Mouse (Mus musculus): ENCODE measurements around the gene Cemip2. TPM values are rescaled to one million over a fixed set of nuclear protein-coding genes. Genes with fewer than 3 reads are reported as not detected.

Cemip2 gene
- polyA plus RNA-seq, 1 experiment from 2014 or later = 63.1 TPM

GRCm38 (mm10) chr19:21798700-21799099 is 20.6 kb downstream of the Cemip2 start:
- no peaks in the 10 kb centered on the region for H3K27me3 ChIP-seq (ENCODE audit: insufficient read depth, poor library complexity, severe bottlenecking)
- H3K27ac ChIP-seq = no peak overlapping the region
- H3K4me1 ChIP-seq = peaks cover 8% of the 10 kb centered on the region; the same call in 1 of the 2 replicates
- no peak for DNase-seq (ENCODE audit: low spot score)
- no peaks in the 10 kb centered on the region for H3K9me3 ChIP-seq
- peaks cover 87% of the 10 kb centered on the region for H3K36me3 ChIP-seq
- 69% methylated on average over 3 of the region's 3 CpGs for WGBS
- no peak overlapping the region for H3K4me3 ChIP-seq

GRCm38 (mm10) chr19:21799410-21800373 is 21.6 kb downstream of the Cemip2 start:
- Histone ChIP-seq H3K4me1 (peaks cover 8% of the 10 kb centered on the region; the same call in 1 of the 2 replicates), H3K27ac (peak overlapping the region; percentile 52; the same call in 1 of the 2 replicates), H3K27me3 (ENCODE audit: insufficient read depth, poor library complexity, severe bottlenecking) (no peaks in the 10 kb centered on the region), H3K4me3 (no peak overlapping the region), H3K9me3 (no peaks in the 10 kb centered on the region), H3K36me3 (peaks cover 87% of the 10 kb centered on the region)
- no peak for DNase-seq (ENCODE audit: low spot score)
- WGBS = 62% methylated on average over 13 of the region's 13 CpGs

- no peak overlapping the region for H3K27ac ChIP-seq
- no peaks in the 10 kb centered on the region for H3K9me3 ChIP-seq
- H3K4me3 ChIP-seq = no peak overlapping the region
- H3K27me3 ChIP-seq (ENCODE audit: insufficient read depth, poor library complexity, severe bottlenecking) = no peaks in the 10 kb centered on the region
- H3K36me3 ChIP-seq = peaks cover 92% of the 10 kb centered on the region
- DNase-seq (ENCODE audit: low spot score) = no peak
- peaks cover 5% of the 10 kb centered on the region; the same call in 1 of the 2 replicates for H3K4me1 ChIP-seq
- 75% methylated on average over 8 of the region's 8 CpGs for WGBS
These were observed 26.3 kb downstream of the Cemip2 start for GRCm38 (mm10) chr19:21804488-21804887.

GRCm38 (mm10) chr19:21805305-21805704 is 27.2 kb downstream of the Cemip2 start:
- no peak for DNase-seq (ENCODE audit: low spot score)
- H3K27me3 ChIP-seq (ENCODE audit: insufficient read depth, poor library complexity, severe bottlenecking) = no peaks in the 10 kb centered on the region
- H3K4me3 ChIP-seq = no peak overlapping the region
- H3K36me3 ChIP-seq = peaks cover 94% of the 10 kb centered on the region
- no peaks in the 10 kb centered on the region for H3K9me3 ChIP-seq
- 89% methylated on average over 3 of the region's 3 CpGs for WGBS
- H3K4me1 ChIP-seq = no peaks in the 10 kb centered on the region
- no peak overlapping the region for H3K27ac ChIP-seq

- H3K27me3 ChIP-seq (ENCODE audit: insufficient read depth, poor library complexity, severe bottlenecking) = no peaks in the 10 kb centered on the region
- no peak overlapping the region for H3K4me3 ChIP-seq
- H3K36me3 ChIP-seq = peaks cover 97% of the 10 kb centered on the region
- H3K4me1 ChIP-seq = no peaks in the 10 kb centered on the region
- no peak overlapping the region for H3K27ac ChIP-seq
- WGBS = 94% methylated on average over 5 of the region's 5 CpGs
- H3K9me3 ChIP-seq = no peaks in the 10 kb centered on the region
- no peak for DNase-seq (ENCODE audit: low spot score)
These were observed 32.0 kb downstream of the Cemip2 start for GRCm38 (mm10) chr19:21810135-21810534.

- peaks cover 95% of the 10 kb centered on the region for H3K36me3 ChIP-seq
- H3K27ac ChIP-seq = no peak overlapping the region
- no peak overlapping the region for H3K4me3 ChIP-seq
- DNase-seq (ENCODE audit: low spot score) = no peak
- H3K4me1 ChIP-seq = no peaks in the 10 kb centered on the region
- 89% methylated on average over 13 of the region's 13 CpGs for WGBS
- no peaks in the 10 kb centered on the region for H3K27me3 ChIP-seq (ENCODE audit: insufficient read depth, poor library complexity, severe bottlenecking)
- H3K9me3 ChIP-seq = no peaks in the 10 kb centered on the region
These were observed 35.4 kb downstream of the Cemip2 start for GRCm38 (mm10) chr19:21813560-21813959.

- Histone ChIP-seq H3K27ac (no peak overlapping the region), H3K4me3 (no peak overlapping the region), H3K9me3 (no peaks in the 10 kb centered on the region), H3K4me1 (peaks cover under 1% of the 10 kb centered on the region; the same call in 1 of the 2 replicates), H3K27me3 (ENCODE audit: insufficient read depth, poor library complexity, severe bottlenecking) (no peaks in the 10 kb centered on the region), H3K36me3 (peaks cover 93% of the 10 kb centered on the region)
- no peak for DNase-seq (ENCODE audit: low spot score)
- 88% methylated on average over 8 of the region's 8 CpGs for WGBS
These were observed 36.4 kb downstream of the Cemip2 start for GRCm38 (mm10) chr19:21814433-21815020.

- H3K27me3 ChIP-seq (ENCODE audit: insufficient read depth, poor library complexity, severe bottlenecking) = no peaks in the 10 kb centered on the region
- H3K27ac ChIP-seq = no peak overlapping the region
- no peak for DNase-seq (ENCODE audit: low spot score)
- H3K4me3 ChIP-seq = no peak overlapping the region
- H3K9me3 ChIP-seq = no peaks in the 10 kb centered on the region
- H3K36me3 ChIP-seq = peaks cover 89% of the 10 kb centered on the region
- H3K4me1 ChIP-seq = peaks cover 8% of the 10 kb centered on the region
- WGBS = 96% methylated on average over 4 of the region's 4 CpGs
These were observed 38.1 kb downstream of the Cemip2 start for GRCm38 (mm10) chr19:21816260-21816659.

- H3K27ac ChIP-seq = no peak overlapping the region
- no peaks in the 10 kb centered on the region for H3K27me3 ChIP-seq (ENCODE audit: insufficient read depth, poor library complexity, severe bottlenecking)
- 86% methylated on average over 14 of the region's 14 CpGs for WGBS
- peaks cover 13% of the 10 kb centered on the region for H3K4me1 ChIP-seq
- H3K36me3 ChIP-seq = peaks cover 84% of the 10 kb centered on the region
- H3K4me3 ChIP-seq = no peak overlapping the region
- no peak for DNase-seq (ENCODE audit: low spot score)
- no peaks in the 10 kb centered on the region for H3K9me3 ChIP-seq
These were observed 40.0 kb downstream of the Cemip2 start for GRCm38 (mm10) chr19:21818021-21818725.

- DNase-seq (ENCODE audit: low spot score) = no peak
- peaks cover 82% of the 10 kb centered on the region for H3K36me3 ChIP-seq
- no peaks in the 10 kb centered on the region for H3K9me3 ChIP-seq
- no peak overlapping the region; the same call in 1 of the 2 replicates for H3K27ac ChIP-seq
- no peaks in the 10 kb centered on the region for H3K27me3 ChIP-seq (ENCODE audit: insufficient read depth, poor library complexity, severe bottlenecking)
- WGBS = 50% methylated on average over 5 of the region's 5 CpGs
- H3K4me1 ChIP-seq = peaks cover 13% of the 10 kb centered on the region
- H3K4me3 ChIP-seq = no peak overlapping the region
These were observed 41.4 kb downstream of the Cemip2 start for GRCm38 (mm10) chr19:21819585-21819984.

GRCm38 (mm10) chr19:21820126-21820525 is 42.0 kb downstream of the Cemip2 start:
- Histone ChIP-seq H3K27me3 (ENCODE audit: insufficient read depth, poor library complexity, severe bottlenecking) (no peaks in the 10 kb centered on the region), H3K27ac (no peak overlapping the region), H3K4me3 (no peak overlapping the region), H3K36me3 (peaks cover 78% of the 10 kb centered on the region), H3K9me3 (no peaks in the 10 kb centered on the region), H3K4me1 (peaks cover 13% of the 10 kb centered on the region)
- DNase-seq (ENCODE audit: low spot score) = no peak
- 60% methylated on average over 4 of the region's 4 CpGs for WGBS

- H3K27ac ChIP-seq = no peak overlapping the region
- H3K36me3 ChIP-seq = peaks cover 73% of the 10 kb centered on the region
These were observed 43.7 kb downstream of the Cemip2 start for GRCm38 (mm10) chr19:21821877-21822276.

More at GRCm38 (mm10) chr19:21821877-21822276, 43.7 kb downstream of the Cemip2 start:
- no peak overlapping the region for H3K4me3 ChIP-seq
- 76% methylated on average over 6 of the region's 6 CpGs for WGBS
- no peaks in the 10 kb centered on the region for H3K27me3 ChIP-seq (ENCODE audit: insufficient read depth, poor library complexity, severe bottlenecking)
- peaks cover 13% of the 10 kb centered on the region for H3K4me1 ChIP-seq
- H3K9me3 ChIP-seq = no peaks in the 10 kb centered on the region
- DNase-seq (ENCODE audit: low spot score) = no peak

All from heart, embryonic 10.5 days (tissue).